Mouse (Mus musculus) heart, embryonic 11.5 days (tissue): ENCODE data around the gene Myo7a. TPM values are rescaled to one million over a fixed set of nuclear protein-coding genes. Genes with fewer than 3 reads are reported as not detected.

ENCODE experiments used
- ATAC-seq: fragments of 200-750 bp; cut with Nextera tagmentation; replicated peaks from 2 replicates; pipeline ENCODE4 v1.8.0; 2017; ENCODE audit warnings: moderate library complexity; ENCODE audit not compliant: insufficient number of reproducible peaks, low FRiP score, low TSS enrichment
- H3K27ac ChIP-seq: fragments of 300-500 bp; sonication (generic); 2 replicates; pipeline ENCODE4 v1.5.1; 2014; ENCODE audit warnings: mild to moderate bottlenecking, low read depth, low read length
- H3K27me3 ChIP-seq: fragments of 300-500 bp; sonication (generic); 2 replicates; pipeline ENCODE4 v1.6.1; 2014; ENCODE audit warnings: mild to moderate bottlenecking, low read length, mixed read lengths; ENCODE audit not compliant: control insufficient read depth, insufficient read depth
- H3K36me3 ChIP-seq: fragments of 300-500 bp; sonication (generic); 2 replicates; pipeline ENCODE4 v1.6.1; 2014; ENCODE audit warnings: mild to moderate bottlenecking, low read length, moderate library complexity, mixed read lengths; ENCODE audit not compliant: control insufficient read depth, insufficient read depth
- H3K4me1 ChIP-seq: fragments of 300-500 bp; sonication (generic); 2 replicates; pipeline ENCODE4 v1.6.1; 2014; ENCODE audit warnings: low read length; ENCODE audit not compliant: control insufficient read depth, insufficient read depth
- H3K4me2 ChIP-seq: fragments of 300-500 bp; sonication (generic); 2 replicates; pipeline ENCODE4 v1.6.1; 2014; ENCODE audit warnings: mild to moderate bottlenecking, moderate library complexity
- H3K4me3 ChIP-seq: fragments of 300-500 bp; sonication (generic); 2 replicates; pipeline ENCODE4 v1.5.1; 2014; ENCODE audit warnings: low read depth, low read length
- H3K9ac ChIP-seq: fragments of 300-500 bp; sonication (generic); 2 replicates; pipeline ENCODE4 v1.6.1; 2014; ENCODE audit warnings: mild to moderate bottlenecking, low read depth, low read length, moderate library complexity
- H3K9me3 ChIP-seq: fragments of 300-500 bp; sonication (generic); replicated peaks from 2 replicates; pipeline ENCODE4 v1.6.1; 2016; ENCODE audit warnings: low read length; ENCODE audit not compliant: control insufficient read depth
- WGBS: fragments of 180-500 bp; shearing (Covaris S2); extraction: QIAGEN DNeasy Blood & Tissue Kit; methylation state at CpG from one replicate; pipeline ENCODE4 v1.1.7; 2014; ENCODE audit not compliant: insufficient replicate concordance; 5-methylcytosine and 5-hydroxymethylcytosine counted together
- polyA plus RNA-seq: library from polyadenylated mRNA; unstranded; fragments of >200 nt; fragmentation: Nextera tagmentation; extraction: Ambion mirVana; gene quantifications from 2 replicates; pipeline ENCODE4 v1.2.1, GENCODE M21; 2014

Gene Myo7a
- polyA plus RNA-seq, 1 experiment from 2014 or later = 8.4 TPM

- Histone ChIP-seq H3K9ac (no peak overlapping the region), H3K4me1 (peaks cover 27% of the 10 kb centered on the region), H3K27ac (no peak overlapping the region), H3K4me2 (no peak overlapping the region), H3K4me3 (no peak overlapping the region), H3K27me3 (no peaks in the 10 kb centered on the region), H3K9me3 (no peaks in the 10 kb centered on the region), H3K36me3 (no peaks in the 10 kb centered on the region)
- 75% methylated on average over 2 of the region's 2 CpGs for WGBS
- no peak for ATAC-seq
These were observed 18.7 kb upstream of the Myo7a start for GRCm38 (mm10) chr7:98137995-98138394.

GRCm38 (mm10) chr7:98137583-98137982, 18.3 kb upstream of the Myo7a start:
- no peak for ATAC-seq
- Histone ChIP-seq H3K27ac (no peak overlapping the region), H3K36me3 (no peaks in the 10 kb centered on the region), H3K27me3 (no peaks in the 10 kb centered on the region), H3K4me1 (peaks cover 27% of the 10 kb centered on the region), H3K9ac (no peak overlapping the region), H3K4me2 (no peak overlapping the region), H3K9me3 (no peaks in the 10 kb centered on the region), H3K4me3 (no peak overlapping the region)
- WGBS = 56% methylated on average over 3 of the region's 3 CpGs

GRCm38 (mm10) chr7:98131751-98132150, 12.4 kb upstream of the Myo7a start:
- no peaks in the 10 kb centered on the region for H3K36me3 ChIP-seq
- H3K4me1 ChIP-seq = no peaks in the 10 kb centered on the region
- no peak overlapping the region for H3K4me3 ChIP-seq
- H3K9ac ChIP-seq = no peak overlapping the region
- H3K27ac ChIP-seq = no peak overlapping the region
- WGBS = 96% methylated on average over 8 of the region's 8 CpGs
- ATAC-seq = no peak
- H3K4me2 ChIP-seq = no peak overlapping the region
- no peaks in the 10 kb centered on the region for H3K9me3 ChIP-seq
- H3K27me3 ChIP-seq = no peaks in the 10 kb centered on the region

- Histone ChIP-seq H3K27me3 (no peaks in the 10 kb centered on the region), H3K27ac (no peak overlapping the region), H3K9me3 (no peaks in the 10 kb centered on the region), H3K36me3 (no peaks in the 10 kb centered on the region), H3K4me2 (no peak overlapping the region), H3K4me3 (no peak overlapping the region), H3K9ac (no peak overlapping the region), H3K4me1 (peaks cover 3% of the 10 kb centered on the region; the same call in 1 of the 2 replicates)
- 39% methylated on average over 5 of the region's 5 CpGs for WGBS
- ATAC-seq = no peak
These were observed 6.1 kb upstream of the Myo7a start for GRCm38 (mm10) chr7:98125473-98125872.

- Histone ChIP-seq H3K36me3 (no peaks in the 10 kb centered on the region), H3K4me3 (no peak overlapping the region), H3K27ac (no peak overlapping the region), H3K4me1 (peaks cover 5% of the 10 kb centered on the region; the same call in 1 of the 2 replicates), H3K9ac (no peak overlapping the region), H3K9me3 (no peaks in the 10 kb centered on the region), H3K27me3 (no peaks in the 10 kb centered on the region), H3K4me2 (no peak overlapping the region)
- 33% methylated on average over 5 of the region's 5 CpGs for WGBS
- ATAC-seq = no peak
These were observed 5.4 kb upstream of the Myo7a start for GRCm38 (mm10) chr7:98124701-98125100.

GRCm38 (mm10) chr7:98121673-98122072, 2.3 kb upstream of the Myo7a start:
- H3K27ac ChIP-seq = no peak overlapping the region
- H3K36me3 ChIP-seq = no peaks in the 10 kb centered on the region
- H3K4me2 ChIP-seq = no peak overlapping the region
- no peak for ATAC-seq
- H3K4me3 ChIP-seq = no peak overlapping the region
- H3K9me3 ChIP-seq = no peaks in the 10 kb centered on the region
- peak overlapping the region; percentile 16; the same call in 1 of the 2 replicates for H3K9ac ChIP-seq
- no peaks in the 10 kb centered on the region for H3K27me3 ChIP-seq
- 68% methylated on average over 8 of the region's 8 CpGs for WGBS
- H3K4me1 ChIP-seq = peaks cover 7% of the 10 kb centered on the region; the same call in 1 of the 2 replicates

- H3K27ac ChIP-seq = no peak overlapping the region
- no peaks in the 10 kb centered on the region for H3K9me3 ChIP-seq
- ATAC-seq = no peak
- H3K9ac ChIP-seq = peak overlapping the region; percentile 16; the same call in 1 of the 2 replicates
- H3K36me3 ChIP-seq = no peaks in the 10 kb centered on the region
- WGBS = 79% methylated on average over 3 of the region's 3 CpGs
- H3K4me1 ChIP-seq = peaks cover 7% of the 10 kb centered on the region; the same call in 1 of the 2 replicates
- no peak overlapping the region for H3K4me3 ChIP-seq
- no peaks in the 10 kb centered on the region for H3K27me3 ChIP-seq
- H3K4me2 ChIP-seq = no peak overlapping the region
These were observed 1.9 kb upstream of the Myo7a start for GRCm38 (mm10) chr7:98121241-98121640.

- Histone ChIP-seq H3K27me3 (no peaks in the 10 kb centered on the region), H3K9ac (no peak overlapping the region), H3K4me2 (peak overlapping the region; percentile 61), H3K36me3 (no peaks in the 10 kb centered on the region), H3K4me3 (peak overlapping the region; percentile 25; the same call in 1 of the 2 replicates), H3K9me3 (no peaks in the 10 kb centered on the region), H3K4me1 (peaks cover 7% of the 10 kb centered on the region; the same call in 1 of the 2 replicates), H3K27ac (no peak overlapping the region)
- WGBS = 9% methylated on average over 7 of the region's 7 CpGs
- ATAC-seq = no peak
These were observed 1.0 kb upstream of the Myo7a start for GRCm38 (mm10) chr7:98120325-98120724.

GRCm38 (mm10) chr7:98119961-98120232, 573 bp upstream of the Myo7a start:
- Histone ChIP-seq H3K4me1 (peaks cover 7% of the 10 kb centered on the region; the same call in 1 of the 2 replicates), H3K4me3 (no peak overlapping the region)

More at GRCm38 (mm10) chr7:98119961-98120232, 573 bp upstream of the Myo7a start:
- no peak overlapping the region for H3K9ac ChIP-seq
- H3K9me3 ChIP-seq = no peaks in the 10 kb centered on the region
- no peaks in the 10 kb centered on the region for H3K36me3 ChIP-seq
- no peak for ATAC-seq
- H3K27me3 ChIP-seq = no peaks in the 10 kb centered on the region
- H3K27ac ChIP-seq = no peak overlapping the region
- 70% methylated on average over 2 of the region's 2 CpGs for WGBS
- H3K4me2 ChIP-seq = no peak overlapping the region; the same call in 1 of the 2 replicates
